Mouse (Mus musculus) limb, embryonic 11.5 days (tissue): Measurements from ENCODE around the gene Gse1. TPM values are rescaled to one million over a fixed set of nuclear protein-coding genes. Genes with fewer than 3 reads are reported as not detected.

Experiments used
- ATAC-seq: fragments of 200-750 bp; cut with Nextera tagmentation; 2 replicates; pipeline ENCODE4 v1.8.0; 2017; ENCODE audit warnings: low read depth; ENCODE audit not compliant: insufficient number of reproducible peaks, low FRiP score, low TSS enrichment
- DNase-seq: peaks from one replicate; pipeline ENCODE4 v3.0.0-alpha.2; 2015; ENCODE audit warnings: low spot score
- H3K27ac ChIP-seq: fragments of 300-500 bp; sonication (generic); replicated peaks from 2 replicates; pipeline ENCODE4 v1.5.1; 2014; ENCODE audit warnings: low read depth, mild to moderate bottlenecking, low read length
- H3K27me3 ChIP-seq: fragments of 300-500 bp; sonication (generic); 2 replicates; pipeline ENCODE4 v1.6.1; 2014; ENCODE audit warnings: mild to moderate bottlenecking, low read length, mixed read lengths; ENCODE audit not compliant: control insufficient read depth, insufficient read depth
- H3K36me3 ChIP-seq: fragments of 300-500 bp; sonication (generic); 2 replicates; pipeline ENCODE4 v1.6.1; 2014; ENCODE audit warnings: mild to moderate bottlenecking, low read length, moderate library complexity, mixed read lengths; ENCODE audit not compliant: control insufficient read depth, insufficient read depth
- H3K4me1 ChIP-seq: fragments of 300-500 bp; sonication (generic); 2 replicates; pipeline ENCODE4 v1.6.1; 2014; ENCODE audit warnings: low read length, mixed read lengths; ENCODE audit not compliant: control insufficient read depth, insufficient read depth
- H3K4me2 ChIP-seq: fragments of 300-500 bp; sonication (generic); 2 replicates; pipeline ENCODE4 v1.6.1; 2014; ENCODE audit warnings: low read depth, mild to moderate bottlenecking, moderate library complexity; ENCODE audit not compliant: severe bottlenecking
- H3K4me3 ChIP-seq: fragments of 300-500 bp; sonication (generic); 2 replicates; pipeline ENCODE4 v1.5.1; 2014; ENCODE audit warnings: low read depth, low read length
- H3K9ac ChIP-seq: fragments of 300-500 bp; sonication (generic); 2 replicates; pipeline ENCODE4 v1.6.1; 2014; ENCODE audit warnings: mild to moderate bottlenecking, low read length
- H3K9me3 ChIP-seq: fragments of 300-500 bp; sonication (generic); 2 replicates; pipeline ENCODE4 v1.6.1; 2016; ENCODE audit warnings: low read length; ENCODE audit not compliant: control insufficient read depth
- WGBS: fragments of 180-500 bp; shearing (Covaris S2); extraction: QIAGEN DNeasy Blood & Tissue Kit; methylation state at CpG from one replicate; pipeline ENCODE4 v1.1.7; 2014; 5-methylcytosine and 5-hydroxymethylcytosine counted together
- polyA plus RNA-seq: library from polyadenylated mRNA; unstranded; fragments of >200 nt; fragmentation: Nextera tagmentation; extraction: Ambion mirVana; gene quantifications from 2 replicates; pipeline ENCODE4 v1.2.1, GENCODE M21; 2014

Gene Gse1
- polyA plus RNA-seq, 1 experiment from 2014 or later, result 6.6 TPM

DNA sequence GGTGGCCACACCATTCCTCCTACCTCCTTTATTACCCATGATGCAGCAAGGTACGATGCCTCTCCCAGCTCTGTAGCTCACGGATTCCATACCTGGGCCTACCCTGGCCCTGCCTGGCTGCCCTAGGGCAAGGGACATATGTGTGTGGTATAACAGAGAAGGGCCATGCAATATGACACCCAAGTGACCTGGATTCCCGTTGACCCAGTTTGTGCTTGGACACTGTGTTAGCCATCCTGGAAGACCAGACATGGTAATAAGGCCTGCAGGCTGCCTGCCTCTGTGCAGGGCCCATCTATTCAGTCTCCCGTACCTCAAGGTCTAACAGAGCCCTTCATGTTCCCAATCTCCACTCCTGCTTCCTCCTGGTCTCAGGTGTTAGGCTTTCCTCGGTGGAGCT is 200.2 kb downstream of the Gse1 start:
- H3K9ac ChIP-seq, result no peak overlapping the region
- no peak overlapping the region for H3K27ac ChIP-seq
- H3K27me3 ChIP-seq, result no peaks in the 10 kb centered on the region
- no peak for DNase-seq
- no peak overlapping the region for H3K4me2 ChIP-seq
- H3K4me1 ChIP-seq, result peaks cover 59% of the 10 kb centered on the region
- no peaks in the 10 kb centered on the region for H3K36me3 ChIP-seq
- H3K4me3 ChIP-seq, result no peak overlapping the region
- H3K9me3 ChIP-seq, result no peaks in the 10 kb centered on the region; the same call in 1 of the 2 replicates
- no peak for ATAC-seq
- WGBS, result 59% methylated on average over 5 of the region's 5 CpGs

DNA sequence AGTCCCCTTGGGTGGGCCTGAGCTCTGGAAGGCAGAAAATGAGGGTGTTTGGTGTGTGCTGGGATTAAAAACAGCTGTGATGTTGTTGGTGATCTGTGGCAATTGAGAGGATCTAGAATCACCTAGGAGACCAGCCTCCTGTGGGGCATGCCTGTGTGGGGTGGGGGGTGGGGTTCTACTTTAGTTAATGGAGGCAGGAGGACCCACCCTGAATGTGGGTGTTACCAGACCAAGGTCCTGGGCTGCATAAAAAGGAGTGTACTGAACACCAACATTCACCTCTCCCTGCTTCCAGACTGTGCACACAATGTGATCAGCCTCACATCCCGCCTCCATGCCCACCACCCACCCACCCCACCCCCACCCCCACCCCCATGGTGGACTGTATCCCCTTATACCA is 200.9 kb downstream of the Gse1 start:
- Histone ChIP-seq H3K36me3 (no peaks in the 10 kb centered on the region), H3K9ac (no peak overlapping the region), H3K9me3 (no peaks in the 10 kb centered on the region; the same call in 1 of the 2 replicates), H3K4me1 (peaks cover 52% of the 10 kb centered on the region), H3K4me3 (no peak overlapping the region), H3K27me3 (no peaks in the 10 kb centered on the region), H3K4me2 (no peak overlapping the region), H3K27ac (no peak overlapping the region)
- ATAC-seq, result no peak
- no peak for DNase-seq
- 91% methylated on average over 1 of the region's 1 CpGs for whole genome bisulfite sequencing

DNA sequence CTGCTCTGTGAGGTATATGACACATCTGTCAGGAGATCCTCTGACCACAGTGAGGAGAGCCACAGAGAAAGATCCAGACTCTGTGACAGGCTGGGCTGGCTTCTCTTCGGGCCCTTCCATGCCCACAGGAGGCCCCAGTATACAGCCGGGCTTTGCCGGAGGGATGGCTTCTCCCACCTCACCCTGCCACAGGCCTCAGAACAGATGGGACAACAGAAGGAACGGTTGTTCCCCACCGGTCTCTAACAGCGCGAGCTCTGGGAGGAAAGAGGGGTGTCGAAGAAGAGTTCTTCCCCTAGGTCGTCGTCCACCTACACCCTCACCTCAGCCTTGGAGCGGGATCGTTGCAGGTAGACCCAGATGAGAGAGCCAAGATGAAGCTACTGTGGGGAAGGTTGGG is 202.8 kb downstream of the Gse1 start:
- 74% methylated on average over 12 of the region's 12 CpGs for WGBS
- H3K9ac ChIP-seq, result no peak overlapping the region
- H3K4me2 ChIP-seq, result no peak overlapping the region
- H3K27me3 ChIP-seq, result no peaks in the 10 kb centered on the region
- ATAC-seq, result no peak
- no peaks in the 10 kb centered on the region for H3K36me3 ChIP-seq
- H3K4me1 ChIP-seq, result peaks cover 35% of the 10 kb centered on the region
- H3K27ac ChIP-seq, result no peak overlapping the region
- H3K4me3 ChIP-seq, result no peak overlapping the region
- no peak for DNase-seq
- no peaks in the 10 kb centered on the region; the same call in 1 of the 2 replicates for H3K9me3 ChIP-seq

DNA sequence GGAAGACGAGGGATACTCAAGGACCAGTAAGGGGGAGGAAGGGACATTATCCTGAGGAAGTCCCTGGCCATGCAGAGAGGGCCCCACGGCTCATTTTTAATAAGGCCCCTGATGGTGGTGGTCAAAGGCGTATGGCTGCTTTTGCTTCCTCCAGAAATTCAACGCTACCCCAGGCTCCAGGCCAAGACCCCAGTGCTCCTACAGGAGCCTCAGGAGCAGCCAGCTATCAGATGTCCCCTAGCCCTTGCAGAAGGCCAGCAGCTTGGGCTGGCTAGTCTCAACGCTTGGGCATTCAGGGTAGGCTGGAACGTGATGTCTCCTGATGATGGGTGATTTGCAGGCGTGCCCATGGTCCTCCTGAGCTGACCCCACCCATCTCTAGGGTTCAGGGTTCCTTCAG is 204.2 kb downstream of the Gse1 start:
- Histone ChIP-seq H3K4me1 (peaks cover 28% of the 10 kb centered on the region), H3K9me3 (no peaks in the 10 kb centered on the region; the same call in 1 of the 2 replicates), H3K9ac (no peak overlapping the region), H3K4me2 (no peak overlapping the region), H3K27ac (no peak overlapping the region), H3K27me3 (0 out of 2 replicates have a peak, but pooled peaks cover 2% of the 10 kb centered on the region), H3K36me3 (no peaks in the 10 kb centered on the region), H3K4me3 (no peak overlapping the region)
- WGBS, result 82% methylated on average over 7 of the region's 7 CpGs
- ATAC-seq, result no peak
- no peak for DNase-seq

DNA sequence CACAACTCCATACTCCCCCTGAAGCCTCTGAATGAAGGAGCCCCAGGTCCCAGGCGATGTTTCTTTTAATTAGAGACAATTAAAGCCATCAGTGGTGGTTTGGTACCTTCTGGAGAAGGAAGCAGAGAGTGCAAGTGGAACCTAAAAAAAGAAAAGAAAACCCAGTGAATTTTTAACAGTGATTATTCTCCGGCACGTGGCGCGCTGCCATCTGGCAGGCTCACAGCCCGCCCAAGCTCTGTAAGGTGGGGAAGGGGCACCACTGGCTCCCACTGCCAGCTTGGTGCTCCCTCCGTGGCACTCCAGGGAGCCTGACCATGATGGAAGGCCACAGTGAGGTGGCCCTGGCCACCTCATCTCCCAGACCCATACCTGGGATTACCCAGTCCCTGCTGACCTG is 204.9 kb downstream of the Gse1 start:
- H3K27me3 ChIP-seq, result peaks cover 7% of the 10 kb centered on the region; the same call in 1 of the 2 replicates
- H3K4me3 ChIP-seq, result no peak overlapping the region
- no peak overlapping the region for H3K27ac ChIP-seq
- DNase-seq (no peak), ATAC-seq (no peak)
- H3K36me3 ChIP-seq, result no peaks in the 10 kb centered on the region
- no peak overlapping the region for H3K4me2 ChIP-seq
- WGBS, result 89% methylated on average over 7 of the region's 7 CpGs
- H3K9me3 ChIP-seq, result no peaks in the 10 kb centered on the region; the same call in 1 of the 2 replicates
- peaks cover 26% of the 10 kb centered on the region for H3K4me1 ChIP-seq
- no peak overlapping the region for H3K9ac ChIP-seq

DNA sequence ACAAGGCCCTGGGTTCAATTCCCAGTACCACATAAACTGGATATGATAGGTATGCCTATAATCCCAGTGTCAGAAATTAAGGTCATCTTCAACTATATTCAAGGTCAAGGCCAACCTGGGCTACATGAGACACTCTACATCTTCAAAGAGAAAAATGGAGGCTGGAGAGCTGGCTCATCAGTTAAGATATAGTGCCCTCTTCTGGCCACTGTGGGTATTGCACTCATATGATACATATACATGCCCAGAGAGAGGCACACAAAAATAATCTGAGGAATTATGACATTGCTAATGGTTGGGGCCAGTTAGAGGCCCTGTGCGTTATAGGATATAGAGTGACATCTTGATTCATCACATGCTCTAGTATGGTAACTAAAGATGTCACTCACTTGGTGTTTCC is 205.5 kb downstream of the Gse1 start:
- no peaks in the 10 kb centered on the region for H3K36me3 ChIP-seq
- DNase-seq (no peak), ATAC-seq (no peak)
- H3K4me1 ChIP-seq, result peaks cover 25% of the 10 kb centered on the region
- peaks cover 7% of the 10 kb centered on the region; the same call in 1 of the 2 replicates for H3K27me3 ChIP-seq
- no peaks in the 10 kb centered on the region; the same call in 1 of the 2 replicates for H3K9me3 ChIP-seq
- H3K4me2 ChIP-seq, result no peak overlapping the region
- no peak overlapping the region for H3K9ac ChIP-seq
- WGBS, result 96% methylated on average over 1 of the region's 1 CpGs
- H3K4me3 ChIP-seq, result no peak overlapping the region
- no peak overlapping the region for H3K27ac ChIP-seq

DNA sequence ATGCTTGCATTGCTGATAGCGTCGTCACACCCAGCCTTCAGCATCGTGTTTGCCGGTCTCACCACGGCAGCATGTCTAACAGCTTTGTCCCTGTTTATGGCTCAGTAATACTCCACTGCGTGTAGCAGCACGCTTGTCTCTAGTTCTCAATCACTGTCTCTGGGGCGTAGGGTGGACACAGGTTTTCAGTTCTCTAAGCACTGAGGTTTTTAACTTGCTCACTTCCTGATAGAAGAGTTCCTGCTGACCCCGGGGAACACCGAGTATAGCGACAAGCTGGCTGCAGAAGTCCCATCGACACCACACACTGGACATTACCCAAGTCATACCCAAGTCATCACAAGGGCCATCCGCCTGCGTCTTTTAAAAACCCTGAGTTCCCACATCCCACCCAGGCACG is 207.5 kb downstream of the Gse1 start:
- DNase-seq, result no peak
- no peak overlapping the region for H3K9ac ChIP-seq
- H3K27ac ChIP-seq, result no peak overlapping the region
- no peak overlapping the region for H3K4me2 ChIP-seq
- no peak for ATAC-seq
- H3K27me3 ChIP-seq, result peaks cover 7% of the 10 kb centered on the region; the same call in 1 of the 2 replicates
- no peaks in the 10 kb centered on the region for H3K36me3 ChIP-seq
- peaks cover 34% of the 10 kb centered on the region for H3K4me1 ChIP-seq
- H3K4me3 ChIP-seq, result no peak overlapping the region
- H3K9me3 ChIP-seq, result no peaks in the 10 kb centered on the region; the same call in 1 of the 2 replicates
- WGBS, result 90% methylated on average over 15 of the region's 15 CpGs

DNA sequence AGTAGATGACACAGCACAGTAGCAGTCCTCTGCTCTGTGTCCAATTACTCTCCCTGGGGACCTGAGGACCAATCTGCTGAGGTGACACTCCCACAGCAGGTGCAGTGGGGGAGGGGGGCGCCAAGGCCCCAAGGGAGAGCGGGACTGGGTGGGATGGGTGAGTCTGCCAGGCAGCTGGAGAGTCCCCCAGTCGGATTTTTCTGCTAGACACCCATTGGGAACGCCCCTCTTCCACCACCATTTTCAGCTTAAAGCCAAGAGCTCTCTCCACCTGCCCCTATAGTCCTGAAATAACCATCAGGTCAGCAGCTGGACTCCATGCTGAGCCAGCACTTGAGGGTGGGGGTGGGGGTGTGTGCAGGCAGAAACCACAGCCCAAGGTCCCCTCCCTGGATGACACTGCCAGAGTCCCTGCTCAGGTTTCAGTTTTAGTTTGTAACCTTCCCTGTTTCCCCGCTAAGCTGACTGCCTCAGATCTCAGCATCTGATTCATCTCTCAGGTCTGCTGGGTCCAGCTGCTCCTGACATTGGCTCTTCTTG is 208.3 kb downstream of the Gse1 start:
- peaks cover 35% of the 10 kb centered on the region for H3K4me1 ChIP-seq
- 35% methylated on average over 5 of the region's 5 CpGs for WGBS
- H3K9me3 ChIP-seq, result no peaks in the 10 kb centered on the region; the same call in 1 of the 2 replicates
- no peak for DNase-seq
- H3K4me3 ChIP-seq, result no peak overlapping the region
- H3K36me3 ChIP-seq, result no peaks in the 10 kb centered on the region
- H3K9ac ChIP-seq, result no peak overlapping the region
- H3K4me2 ChIP-seq, result no peak overlapping the region
- no peak overlapping the region for H3K27ac ChIP-seq
- ATAC-seq, result no peak
- H3K27me3 ChIP-seq, result peaks cover 8% of the 10 kb centered on the region

DNA sequence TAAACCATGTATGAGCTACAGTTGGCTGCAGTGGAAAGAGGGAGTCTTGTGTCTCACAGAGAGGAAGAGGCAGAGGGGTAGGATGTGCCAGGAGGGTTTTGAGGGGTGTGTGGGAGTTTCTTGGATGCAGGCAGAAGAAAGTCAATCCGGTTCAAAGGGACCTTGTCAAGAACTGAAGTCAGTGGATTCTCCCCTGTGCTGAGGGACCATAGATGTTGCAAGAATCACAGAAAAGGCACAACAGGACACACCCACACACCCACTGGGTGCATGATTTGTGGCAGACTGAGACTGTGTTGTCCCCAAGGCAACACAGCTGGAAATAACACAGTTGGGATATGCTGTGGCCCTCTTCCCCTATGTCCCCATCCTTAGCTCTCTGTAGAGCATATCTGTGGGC is 209.0 kb downstream of the Gse1 start:
- 87% methylated on average over 1 of the region's 1 CpGs for WGBS
- no peak overlapping the region for H3K4me2 ChIP-seq
- H3K4me3 ChIP-seq, result no peak overlapping the region
- DNase-seq, result no peak
- H3K27me3 ChIP-seq, result peaks cover 9% of the 10 kb centered on the region
- no peak for ATAC-seq
- H3K9me3 ChIP-seq, result no peaks in the 10 kb centered on the region; the same call in 1 of the 2 replicates
- no peaks in the 10 kb centered on the region for H3K36me3 ChIP-seq
- no peak overlapping the region for H3K9ac ChIP-seq
- peaks cover 35% of the 10 kb centered on the region for H3K4me1 ChIP-seq
- H3K27ac ChIP-seq, result no peak overlapping the region
